Mouse (Mus musculus): ENCODE data around the gene Cyp2w1.

GRCm38 (mm10) chr5:139405953-139406352 lies 53.5 kb downstream of the Cyp2w1 start:
- no peak for TF ChIP-seq TAL1 (conservative IDR thresholded peaks at IDR 0.05; ENCODE audit: low read depth, low read length)
- TF ChIP-seq CTCF (IDR thresholded peaks at IDR 0.05; ENCODE audit: low read depth, low read length) = no peak
- TF ChIP-seq POLR2AphosphoS5 (IDR thresholded peaks at IDR 0.05; ENCODE audit: insufficient replicate concordance, low read depth, low read length) = no peak
